Mouse (Mus musculus) forebrain, embryonic 15.5 days (tissue): Measurements from ENCODE around the gene Manba. TPM values are rescaled to one million over a fixed set of nuclear protein-coding genes. Genes with fewer than 3 reads are reported as not detected.
A peak's percentile ranks its signal among the peaks of the same experiment; 100 is the strongest.
"Not testable (repeated sequence)": the region's sequence is repeated elsewhere in the genome, so short reads cannot be mapped to it uniquely, and the experiment has no call there.

ENCODE experiments used
- ATAC-seq: fragments of 200-750 bp; cut with Nextera tagmentation; replicated peaks from 2 replicates; pipeline ENCODE4 v1.8.0; 2017; ENCODE audit warnings: mild to moderate bottlenecking, moderate TSS enrichment, moderate library complexity
- H3K27ac ChIP-seq: fragments of 300-500 bp; sonication (generic); replicated peaks from 2 replicates; pipeline ENCODE4 v1.5.1; 2015; ENCODE audit warnings: mild to moderate bottlenecking, inconsistent platforms
- H3K27me3 ChIP-seq: fragments of 300-500 bp; sonication (generic); 2 replicates; pipeline ENCODE4 v1.6.1; 2015; ENCODE audit warnings: inconsistent platforms
- H3K36me3 ChIP-seq: fragments of 300-500 bp; sonication (generic); 2 replicates; pipeline ENCODE4 v1.6.1; 2015; ENCODE audit warnings: mild to moderate bottlenecking, inconsistent platforms
- H3K4me1 ChIP-seq: fragments of 300-500 bp; sonication (generic); 2 replicates; pipeline ENCODE4 v1.6.1; 2015; ENCODE audit warnings: inconsistent platforms
- H3K4me2 ChIP-seq: fragments of 300-500 bp; sonication (generic); replicated peaks from 2 replicates; pipeline ENCODE4 v1.6.1; 2015; ENCODE audit warnings: mild to moderate bottlenecking, inconsistent platforms
- H3K4me3 ChIP-seq: fragments of 300-500 bp; sonication (generic); 2 replicates; pipeline ENCODE4 v1.5.1; 2015; ENCODE audit warnings: mild to moderate bottlenecking, inconsistent platforms
- H3K9ac ChIP-seq: fragments of 300-500 bp; sonication (generic); replicated peaks from 2 replicates; pipeline ENCODE4 v1.6.1; 2015; ENCODE audit warnings: mild to moderate bottlenecking, inconsistent platforms
- H3K9me3 ChIP-seq: fragments of 300-500 bp; sonication (generic); 2 replicates; pipeline ENCODE4 v1.6.1; 2016; ENCODE audit warnings: inconsistent platforms
- WGBS: fragments of 180-500 bp; shearing (Covaris S2); methylation state at CpG from one replicate; pipeline ENCODE4 v1.1.7; 2015; ENCODE audit warnings: mixed read lengths; 5-methylcytosine and 5-hydroxymethylcytosine counted together
- polyA plus RNA-seq: library from polyadenylated mRNA; unstranded; fragments of >200 nt; fragmentation: Nextera tagmentation; extraction: Ambion mirVana; gene quantifications from 2 replicates; pipeline ENCODE4 v1.2.1, GENCODE M21; 2015

Gene Manba
- polyA plus RNA-seq, 1 experiment from 2014 or later = 3.9 TPM

DNA sequence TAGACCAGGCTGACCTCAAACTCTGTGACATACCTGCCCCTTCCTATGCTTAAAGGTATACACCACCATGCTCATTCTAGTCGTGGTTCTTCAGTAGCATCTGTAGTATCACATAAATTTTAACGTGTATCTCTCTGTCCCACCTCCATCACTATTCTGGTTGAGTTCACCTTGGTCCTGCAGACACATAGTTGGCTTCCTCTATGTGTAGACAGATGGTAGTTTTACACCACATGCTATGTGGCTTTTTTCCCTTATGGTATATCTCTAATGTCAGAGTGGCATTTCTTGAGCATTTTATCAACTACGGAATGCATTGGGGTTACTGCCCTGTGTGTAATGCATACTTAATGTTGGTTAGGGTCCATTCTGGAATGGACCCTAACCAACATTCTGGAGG, 16.3 kb upstream of the Manba start:
- no peaks in the 10 kb centered on the region for H3K9me3 ChIP-seq
- no peak for ATAC-seq
- WGBS = 52% methylated on average over 3 of the region's 3 CpGs
- H3K4me3 ChIP-seq = no peak overlapping the region
- no peak overlapping the region for H3K9ac ChIP-seq
- no peaks in the 10 kb centered on the region for H3K27me3 ChIP-seq
- peaks cover 8% of the 10 kb centered on the region for H3K4me1 ChIP-seq
- H3K36me3 ChIP-seq = peaks cover 17% of the 10 kb centered on the region; the same call in 1 of the 2 replicates
- H3K4me2 ChIP-seq = no peak overlapping the region
- H3K27ac ChIP-seq = no peak overlapping the region

DNA sequence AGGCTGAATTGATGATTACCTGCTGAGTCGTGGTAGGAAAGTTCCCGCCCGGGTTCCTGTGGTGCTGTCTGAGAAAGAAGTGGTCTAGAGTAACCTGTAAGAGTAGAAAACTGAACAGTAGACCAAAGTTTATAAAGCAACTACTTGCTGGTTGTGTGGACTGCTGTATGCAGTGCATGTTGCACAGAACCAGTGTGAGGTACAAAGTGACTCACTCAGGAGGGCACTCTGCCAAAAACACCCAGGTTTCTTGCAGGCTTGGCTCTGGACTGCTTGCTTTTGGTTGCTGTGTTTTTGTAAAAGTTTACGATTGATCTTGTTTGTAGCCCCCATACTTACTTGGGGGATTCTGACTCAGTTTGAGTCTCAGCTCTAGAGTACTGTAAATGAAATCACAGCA, 15.4 kb upstream of the Manba start:
- Histone ChIP-seq H3K36me3 (peaks cover 14% of the 10 kb centered on the region; the same call in 1 of the 2 replicates), H3K4me1 (peaks cover 8% of the 10 kb centered on the region), H3K4me3 (no peak overlapping the region), H3K9me3 (no peaks in the 10 kb centered on the region), H3K4me2 (no peak overlapping the region), H3K27me3 (no peaks in the 10 kb centered on the region), H3K9ac (no peak overlapping the region), H3K27ac (no peak overlapping the region)
- 47% methylated on average over 4 of the region's 4 CpGs for WGBS
- ATAC-seq = peak; percentile 72; the same call in 1 of the 2 replicates

DNA sequence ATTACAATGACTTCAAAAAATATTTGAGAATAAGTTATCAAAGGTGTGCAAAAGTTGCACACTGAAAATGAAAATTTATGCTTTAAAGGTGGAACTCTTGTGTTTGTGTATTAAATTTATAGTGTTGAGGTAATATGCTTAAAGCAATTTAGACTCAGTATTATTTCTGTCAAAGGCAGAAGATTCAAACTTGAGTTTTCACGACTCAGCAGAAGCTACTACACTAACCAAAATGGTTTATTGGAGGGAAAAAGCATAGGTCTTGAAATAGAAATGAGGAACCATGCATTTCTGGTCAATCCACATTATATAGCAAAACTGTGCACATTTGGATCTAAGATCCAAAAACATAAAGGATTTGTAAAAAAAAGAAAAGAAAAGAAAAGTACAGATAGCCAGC, 14.6 kb upstream of the Manba start:
- Histone ChIP-seq H3K27me3 (no peaks in the 10 kb centered on the region), H3K4me3 (no peak overlapping the region), H3K9me3 (no peaks in the 10 kb centered on the region), H3K27ac (no peak overlapping the region), H3K36me3 (peaks cover 12% of the 10 kb centered on the region; the same call in 1 of the 2 replicates), H3K9ac (no peak overlapping the region), H3K4me1 (peaks cover 8% of the 10 kb centered on the region), H3K4me2 (no peak overlapping the region)
- 85% methylated on average over 1 of the region's 1 CpGs for WGBS
- ATAC-seq = no peak

DNA sequence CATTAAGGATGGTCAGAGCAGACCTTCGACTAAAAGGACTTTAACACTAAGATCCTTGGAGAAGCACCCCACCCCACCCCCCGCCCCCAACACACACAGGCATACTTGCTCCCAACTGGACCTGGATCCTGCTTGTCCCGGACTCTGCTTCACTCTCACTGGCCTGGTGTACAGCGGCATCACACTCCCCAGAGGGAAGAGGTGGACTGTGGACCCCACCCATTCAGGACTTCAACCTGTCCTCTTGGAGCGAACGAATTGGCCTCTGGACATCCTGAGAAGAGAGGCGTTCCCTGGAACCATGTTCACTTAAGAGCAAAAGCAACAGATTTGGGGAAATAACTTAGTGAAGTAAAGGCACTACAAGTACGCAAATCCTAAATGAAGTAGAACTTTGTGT, 10.4 kb upstream of the Manba start:
- 0 out of 2 replicates have a peak, but pooled peaks cover under 1% of the 10 kb centered on the region for H3K4me1 ChIP-seq
- H3K9me3 ChIP-seq = no peaks in the 10 kb centered on the region
- H3K27ac ChIP-seq = no peak overlapping the region
- no peaks in the 10 kb centered on the region for H3K27me3 ChIP-seq
- H3K9ac ChIP-seq = no peak overlapping the region
- 88% methylated on average over 8 of the region's 8 CpGs for WGBS
- H3K36me3 ChIP-seq = no peaks in the 10 kb centered on the region
- no peak overlapping the region for H3K4me2 ChIP-seq
- no peak for ATAC-seq
- no peak overlapping the region for H3K4me3 ChIP-seq

DNA sequence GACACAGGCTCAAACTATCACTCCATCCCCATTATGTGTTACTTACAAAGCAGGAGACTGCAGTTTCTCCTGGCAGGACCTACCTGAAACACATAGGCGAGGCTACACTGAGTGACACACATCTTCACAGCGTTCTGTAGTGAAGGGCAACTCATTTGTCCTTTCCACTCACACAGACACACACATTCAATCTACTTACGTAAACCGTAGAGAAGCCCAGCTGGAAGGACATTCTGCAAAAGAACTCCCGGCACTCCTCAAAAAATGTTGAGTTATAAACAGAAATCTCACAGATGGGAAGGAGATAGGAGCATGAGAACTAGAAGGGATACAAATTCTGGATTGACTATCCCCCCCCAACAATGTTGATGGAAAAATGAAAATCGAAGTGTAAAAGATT, 9.1 kb upstream of the Manba start:
- 83% methylated on average over 6 of the region's 6 CpGs for WGBS
- H3K4me1 ChIP-seq = no peaks in the 10 kb centered on the region
- H3K27me3 ChIP-seq = no peaks in the 10 kb centered on the region
- H3K4me3 ChIP-seq = no peak overlapping the region
- H3K36me3 ChIP-seq = no peaks in the 10 kb centered on the region
- H3K4me2 ChIP-seq = no peak overlapping the region
- no peak overlapping the region for H3K9ac ChIP-seq
- ATAC-seq = no peak
- no peaks in the 10 kb centered on the region for H3K9me3 ChIP-seq
- no peak overlapping the region for H3K27ac ChIP-seq

DNA sequence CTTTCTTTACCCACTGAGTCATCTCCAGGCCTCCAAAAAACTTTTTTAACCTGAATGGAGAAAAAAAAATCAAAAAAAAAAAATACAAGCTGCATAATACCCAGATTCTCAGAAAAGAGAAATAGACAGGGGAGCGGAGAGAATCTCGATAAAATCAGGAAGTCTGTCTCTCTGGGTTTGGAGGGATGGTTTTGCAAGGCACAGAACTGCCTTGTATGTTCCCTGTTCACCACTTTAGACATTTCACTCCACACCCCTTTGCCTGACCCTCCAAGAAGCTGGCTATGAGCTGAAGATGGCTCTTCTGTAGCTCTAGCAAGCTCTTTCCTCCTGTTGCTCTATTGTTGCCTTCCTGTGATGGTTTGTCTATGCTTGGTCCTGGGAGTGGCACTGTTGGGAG, 8.4 kb upstream of the Manba start:
- Histone ChIP-seq H3K27me3 (no peaks in the 10 kb centered on the region), H3K4me2 (no peak overlapping the region), H3K9me3 (no peaks in the 10 kb centered on the region), H3K36me3 (no peaks in the 10 kb centered on the region), H3K4me3 (no peak overlapping the region), H3K27ac (no peak overlapping the region), H3K9ac (no peak overlapping the region), H3K4me1 (no peaks in the 10 kb centered on the region)
- no peak for ATAC-seq
- 92% methylated on average over 2 of the region's 2 CpGs for WGBS

DNA sequence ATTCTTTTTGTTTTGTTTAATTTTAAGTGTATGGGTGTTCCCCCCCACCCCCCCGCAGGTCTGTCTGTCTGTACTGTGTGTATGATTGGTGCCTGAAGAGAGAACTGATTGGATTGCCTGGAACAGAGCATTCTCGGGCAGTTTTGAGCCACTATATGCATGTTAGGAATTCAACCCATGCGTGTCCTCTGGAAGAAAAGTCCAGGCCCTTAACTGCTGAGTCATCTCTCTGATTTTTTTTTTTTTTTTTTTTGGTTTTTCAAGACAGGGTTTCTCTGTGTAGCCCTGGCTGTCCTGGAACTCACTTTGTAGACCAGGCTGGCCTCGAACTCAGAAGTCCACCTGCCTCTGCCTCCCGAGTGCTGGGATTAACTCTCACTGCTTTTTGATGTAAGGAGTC, 6.3 kb upstream of the Manba start:
- H3K27me3 ChIP-seq, H3K27ac ChIP-seq, ATAC-seq, H3K4me1 ChIP-seq, H3K9ac ChIP-seq, H3K36me3 ChIP-seq, H3K4me3 ChIP-seq, H3K9me3 ChIP-seq, H3K4me2 ChIP-seq: not testable (repeated sequence)
- 82% methylated on average over 5 of the region's 5 CpGs for WGBS

DNA sequence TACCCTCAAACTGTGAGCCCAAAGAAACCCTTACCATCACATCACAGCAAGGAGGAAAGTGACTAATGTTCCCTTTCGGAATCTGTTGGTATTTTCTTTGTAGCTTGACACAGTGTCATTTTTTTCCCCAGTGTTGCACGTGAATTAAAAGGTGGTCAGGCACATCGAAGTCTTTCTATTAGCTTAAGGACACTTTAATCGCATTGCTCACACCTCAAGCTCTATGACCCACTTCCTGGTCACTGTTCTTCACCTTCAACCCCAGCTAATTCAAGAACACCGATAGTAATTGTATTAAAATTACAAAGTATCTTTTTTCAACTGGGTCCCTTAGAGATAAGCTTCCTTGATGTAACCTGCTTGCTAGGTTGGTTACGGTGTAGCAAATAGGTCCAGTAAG, 4.6 kb upstream of the Manba start:
- H3K4me3 ChIP-seq = no peak overlapping the region
- H3K27ac ChIP-seq = no peak overlapping the region
- no peaks in the 10 kb centered on the region for H3K9me3 ChIP-seq
- H3K4me2 ChIP-seq = no peak overlapping the region
- H3K9ac ChIP-seq = no peak overlapping the region
- peaks cover 7% of the 10 kb centered on the region for H3K4me1 ChIP-seq
- no peaks in the 10 kb centered on the region for H3K36me3 ChIP-seq
- no peaks in the 10 kb centered on the region for H3K27me3 ChIP-seq
- WGBS = 92% methylated on average over 6 of the region's 6 CpGs
- no peak for ATAC-seq

DNA sequence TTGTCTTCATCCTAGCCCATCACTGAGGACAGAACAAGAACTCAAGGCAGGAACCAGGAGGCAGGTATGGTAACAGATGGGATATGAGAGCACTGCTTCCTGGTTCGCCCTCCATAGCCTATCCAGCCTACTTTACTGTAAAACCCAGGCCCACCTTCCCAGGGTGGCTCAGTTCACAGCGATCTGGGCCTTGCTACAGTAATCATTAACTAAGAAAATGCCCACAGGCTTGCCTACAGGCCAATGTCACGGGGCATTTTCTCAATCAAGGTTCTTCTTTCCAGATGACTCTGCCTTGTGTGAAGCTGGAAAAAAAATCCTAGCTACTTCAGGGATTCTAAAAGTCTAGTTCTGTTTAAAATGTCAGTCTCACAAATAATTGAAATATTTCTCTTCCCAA, 3.8 kb upstream of the Manba start:
- Histone ChIP-seq H3K4me1 (peaks cover 10% of the 10 kb centered on the region), H3K9ac (no peak overlapping the region), H3K9me3 (no peaks in the 10 kb centered on the region), H3K27ac (no peak overlapping the region), H3K27me3 (no peaks in the 10 kb centered on the region), H3K36me3 (no peaks in the 10 kb centered on the region), H3K4me2 (no peak overlapping the region), H3K4me3 (no peak overlapping the region)
- WGBS = 85% methylated on average over 3 of the region's 3 CpGs
- ATAC-seq = no peak

DNA sequence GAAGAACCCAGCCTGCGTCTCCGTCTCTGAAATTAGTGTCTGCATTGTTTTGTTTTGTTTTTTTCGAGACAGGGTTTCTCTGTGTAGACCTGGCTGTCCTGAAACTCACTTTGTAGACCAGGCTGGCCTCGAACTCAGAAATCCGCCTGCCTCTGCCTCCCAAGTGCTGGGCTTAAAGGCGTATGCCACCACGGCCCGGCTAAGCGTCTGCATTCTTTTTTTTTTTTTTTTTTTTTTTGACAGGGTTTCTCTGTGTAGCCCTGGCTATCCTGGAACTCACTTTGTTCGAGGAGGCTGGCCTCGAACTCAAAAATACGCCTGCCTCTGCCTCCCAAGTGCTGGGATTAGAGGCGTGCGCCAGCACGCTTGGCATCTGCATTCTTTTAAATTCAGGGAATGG, 761 bp upstream of the Manba start:
- Histone ChIP-seq H3K4me3 (peak overlapping the region; percentile 73; the same call in 1 of the 2 replicates), H3K4me2 (peak overlapping the region; percentile 95), H3K4me1 (peaks cover 10% of the 10 kb centered on the region)
- 87% methylated on average over 15 of the region's 15 CpGs for WGBS
- H3K36me3 ChIP-seq, ATAC-seq, H3K27ac ChIP-seq, H3K27me3 ChIP-seq, H3K9ac ChIP-seq, H3K9me3 ChIP-seq: not testable (repeated sequence)

DNA sequence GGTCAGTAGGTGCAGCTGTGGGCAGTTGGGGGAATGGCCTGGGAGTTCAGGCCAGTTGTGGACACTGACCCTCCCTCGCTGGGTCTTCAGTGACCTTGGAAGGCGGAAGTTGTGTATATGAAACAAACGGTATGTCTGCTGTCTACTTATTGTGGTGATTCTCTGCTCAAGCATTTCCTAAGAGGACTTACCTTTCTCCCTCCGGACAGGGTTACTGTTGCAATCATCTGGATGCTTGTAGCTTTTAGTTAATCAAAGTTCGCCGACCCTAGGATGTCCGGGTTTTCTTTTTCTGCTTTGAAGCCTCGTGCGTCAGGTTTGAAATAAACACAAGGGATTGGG, 460 bp downstream of the Manba start:
- Histone ChIP-seq H3K4me1 (peaks cover 10% of the 10 kb centered on the region), H3K4me3 (peak overlapping the region; percentile 73), H3K27me3 (no peaks in the 10 kb centered on the region), H3K4me2 (peak overlapping the region; percentile 95), H3K9ac (peak overlapping the region; percentile 70), H3K27ac (no peak overlapping the region), H3K9me3 (no peaks in the 10 kb centered on the region), H3K36me3 (no peaks in the 10 kb centered on the region)
- no peak for ATAC-seq
- WGBS = 8% methylated on average over 9 of the region's 9 CpGs

DNA sequence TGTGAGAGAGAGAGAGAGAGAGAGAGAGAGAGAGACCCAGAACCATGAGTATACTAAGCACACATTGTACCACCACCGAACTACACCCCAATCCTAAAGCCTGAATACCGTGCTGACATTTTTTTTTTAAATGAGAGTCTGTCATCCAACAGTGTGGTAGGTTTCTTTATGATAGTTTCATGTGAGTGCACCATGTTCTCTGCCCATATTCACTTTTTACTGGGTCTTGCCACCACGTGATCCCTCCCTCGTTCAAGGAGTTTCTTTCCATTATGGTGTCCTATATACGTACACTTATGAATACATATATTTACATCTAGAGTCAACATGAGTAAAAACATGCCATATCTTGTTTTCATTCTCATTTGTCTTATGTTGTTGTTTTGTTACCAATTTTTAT, 940 bp downstream of the Manba start:
- H3K9me3 ChIP-seq = no peaks in the 10 kb centered on the region
- no peak overlapping the region for H3K4me3 ChIP-seq
- H3K27me3 ChIP-seq = no peaks in the 10 kb centered on the region
- H3K9ac ChIP-seq = no peak overlapping the region
- 74% methylated on average over 5 of the region's 5 CpGs for WGBS
- no peak overlapping the region for H3K27ac ChIP-seq
- ATAC-seq = no peak
- no peaks in the 10 kb centered on the region for H3K36me3 ChIP-seq
- H3K4me1 ChIP-seq = peaks cover 10% of the 10 kb centered on the region
- peak overlapping the region; percentile 95; the same call in 1 of the 2 replicates for H3K4me2 ChIP-seq

DNA sequence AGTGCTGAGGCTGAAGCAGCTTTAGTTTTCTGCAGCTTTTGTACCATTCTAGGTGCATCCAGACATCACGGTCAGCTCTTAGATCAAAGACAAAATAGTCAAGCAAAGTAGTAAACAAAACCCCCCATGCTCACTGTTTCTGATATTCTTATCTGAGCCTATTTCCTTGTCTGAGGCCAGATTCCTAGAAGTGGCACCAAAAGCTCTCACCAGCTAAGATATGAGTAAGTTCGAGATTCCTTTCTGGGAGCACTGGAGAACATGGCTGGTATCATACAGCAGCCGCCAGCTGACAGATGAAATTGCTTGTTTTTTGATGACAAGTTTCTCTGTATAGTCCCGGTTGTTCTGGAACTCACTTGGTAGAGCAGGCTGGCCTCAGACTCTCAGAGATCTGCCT, 2.4 kb downstream of the Manba start:
- Histone ChIP-seq H3K27me3 (no peaks in the 10 kb centered on the region), H3K9me3 (no peaks in the 10 kb centered on the region), H3K36me3 (no peaks in the 10 kb centered on the region), H3K4me1 (peaks cover 10% of the 10 kb centered on the region), H3K4me2 (no peak overlapping the region), H3K27ac (no peak overlapping the region), H3K9ac (no peak overlapping the region), H3K4me3 (no peak overlapping the region)
- ATAC-seq = no peak
- WGBS = 94% methylated on average over 4 of the region's 4 CpGs
